Mouse (Mus musculus) monocyte, adult 2 months (primary cell): ENCODE results near the gene Gm37240.

Experiments used
- DNase-seq, 2 experiments: peaks; one replicate each; pipeline ENCODE4 v3.0.0; 2022; ENCODE audit warnings: low spot score in 2 of 2, low read depth in 1 of 2

Gm37240 gene

DNA sequence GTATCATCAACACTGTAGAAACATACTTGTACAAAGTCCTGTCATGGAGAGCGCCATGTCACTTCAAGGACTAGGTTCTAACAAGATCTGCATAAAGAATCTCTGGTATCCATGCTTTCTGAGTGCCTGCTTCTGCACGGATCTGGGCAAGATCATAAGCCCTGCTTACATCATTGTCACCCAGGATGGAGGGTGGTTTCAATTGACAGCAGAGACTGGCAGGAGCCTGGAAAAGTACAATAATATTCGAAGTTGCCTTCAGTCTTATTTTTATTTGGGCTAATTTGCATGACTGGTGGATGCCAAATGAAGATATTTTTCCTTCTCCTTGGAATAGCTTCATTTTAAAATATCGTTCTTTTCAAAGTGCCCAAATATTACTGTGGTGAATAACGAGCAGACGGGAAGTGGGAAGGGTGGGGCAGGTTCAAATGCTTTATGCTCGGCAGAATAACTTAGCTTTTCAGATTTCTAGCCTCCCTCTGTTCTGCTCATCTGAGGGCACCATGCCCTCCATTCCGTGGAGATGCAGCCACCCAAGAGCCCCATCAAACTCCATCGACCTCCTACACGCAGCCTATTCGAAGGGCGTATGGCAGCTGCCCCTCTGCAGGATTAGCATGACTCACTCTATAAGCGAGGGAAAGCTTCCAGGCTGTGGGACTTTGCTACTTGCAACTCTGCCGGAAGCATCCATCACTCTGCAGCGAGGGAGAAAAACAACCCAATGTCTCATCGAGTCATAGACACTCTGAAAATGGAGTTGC lies 518.8 kb downstream of the Gm37240 start:
- no peak for DNase-seq

DNA sequence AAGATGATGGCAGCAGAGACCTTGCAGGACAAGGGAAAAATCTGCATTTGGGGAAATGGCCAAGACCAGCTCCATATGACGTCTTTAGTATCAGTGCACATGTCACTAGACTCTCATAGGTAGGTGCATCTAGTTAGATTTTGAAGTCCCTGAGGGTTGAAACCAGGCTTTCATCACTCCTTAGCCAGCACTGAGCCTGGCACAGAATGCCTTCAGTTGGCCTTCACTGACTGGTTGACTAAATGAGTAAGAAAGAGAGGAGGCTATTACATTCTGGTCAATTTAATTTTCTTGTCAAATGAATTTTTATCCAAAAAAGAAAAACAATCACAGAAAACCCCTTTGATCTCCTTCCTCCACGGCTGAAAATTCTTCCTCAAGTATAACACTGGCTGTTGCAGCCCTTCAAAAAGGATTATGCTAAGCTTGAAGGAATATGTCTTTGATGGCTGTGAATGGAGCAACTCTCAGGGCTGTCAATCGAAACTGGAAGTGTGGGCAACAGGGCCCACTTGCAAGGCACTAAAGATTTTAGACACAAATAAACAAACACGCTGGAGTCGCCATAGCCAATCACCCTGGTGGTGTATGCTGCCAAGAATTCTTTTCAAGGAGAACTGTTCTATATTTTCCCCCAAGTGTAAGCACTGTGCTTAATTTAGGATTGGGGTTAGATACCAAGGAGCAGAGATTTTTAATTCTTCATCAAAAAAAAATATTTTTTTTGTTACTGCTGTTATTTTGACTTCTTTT lies 522.6 kb downstream of the Gm37240 start:
- DNase-seq: no peak

DNA sequence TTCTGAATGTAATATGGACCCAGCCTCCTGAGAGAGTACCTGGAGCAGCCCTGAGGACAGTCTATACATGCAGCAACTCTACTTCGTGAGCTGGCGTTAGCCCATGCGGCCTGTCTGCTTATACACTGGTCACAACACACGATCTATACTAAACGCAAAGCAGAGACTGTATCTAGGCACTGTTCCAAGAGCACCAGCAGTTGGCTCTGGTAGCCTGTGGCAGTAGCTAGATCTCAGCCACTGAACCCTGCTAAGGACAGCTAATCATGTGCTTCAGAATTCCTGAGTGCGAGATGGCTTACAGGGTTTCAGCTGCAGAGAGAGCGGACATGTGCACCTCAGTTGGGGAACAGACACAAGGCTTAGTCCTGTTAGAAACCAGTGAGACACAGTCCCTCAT lies 524.4 kb downstream of the Gm37240 start:
- DNase-seq: no peak

DNA sequence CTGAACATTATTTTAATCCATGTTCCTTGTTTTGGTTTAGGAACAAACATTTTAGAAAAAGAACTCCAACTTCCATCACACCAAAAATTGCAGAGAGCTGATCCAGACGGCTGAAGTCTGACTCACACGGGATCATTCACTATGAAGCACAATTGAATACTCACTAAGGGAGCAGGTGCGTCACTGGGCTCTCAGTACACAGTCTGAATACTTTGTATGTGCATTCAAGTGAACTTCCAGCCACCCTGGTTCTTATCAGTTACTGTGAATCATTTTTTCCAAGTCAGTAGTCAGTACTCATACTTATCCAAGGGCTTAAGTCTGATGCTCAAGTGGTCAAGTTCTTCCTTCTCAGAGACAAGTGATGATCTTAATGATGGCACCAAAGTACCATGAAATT lies 530.9 kb downstream of the Gm37240 start:
- DNase-seq: no peak

DNA sequence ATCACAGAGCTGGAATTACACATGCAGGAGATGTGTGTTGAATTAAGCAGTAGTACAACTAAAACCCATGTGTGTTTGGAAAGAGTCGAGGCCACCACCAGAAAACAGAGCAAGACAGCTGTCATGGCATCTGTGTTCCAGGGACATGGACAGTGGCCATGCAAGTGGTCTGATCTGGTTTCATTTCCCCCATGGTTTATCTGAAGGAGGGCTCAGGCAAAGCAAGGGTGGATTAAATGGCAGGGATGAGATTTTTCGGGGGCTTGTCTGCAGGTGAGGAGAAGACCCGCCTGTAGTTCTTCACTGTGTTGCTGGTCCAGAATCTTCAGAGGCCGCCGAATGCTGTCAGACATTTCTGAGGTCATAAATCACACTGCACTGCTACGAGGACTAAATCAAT lies 539.3 kb downstream of the Gm37240 start:
- no peak for DNase-seq

DNA sequence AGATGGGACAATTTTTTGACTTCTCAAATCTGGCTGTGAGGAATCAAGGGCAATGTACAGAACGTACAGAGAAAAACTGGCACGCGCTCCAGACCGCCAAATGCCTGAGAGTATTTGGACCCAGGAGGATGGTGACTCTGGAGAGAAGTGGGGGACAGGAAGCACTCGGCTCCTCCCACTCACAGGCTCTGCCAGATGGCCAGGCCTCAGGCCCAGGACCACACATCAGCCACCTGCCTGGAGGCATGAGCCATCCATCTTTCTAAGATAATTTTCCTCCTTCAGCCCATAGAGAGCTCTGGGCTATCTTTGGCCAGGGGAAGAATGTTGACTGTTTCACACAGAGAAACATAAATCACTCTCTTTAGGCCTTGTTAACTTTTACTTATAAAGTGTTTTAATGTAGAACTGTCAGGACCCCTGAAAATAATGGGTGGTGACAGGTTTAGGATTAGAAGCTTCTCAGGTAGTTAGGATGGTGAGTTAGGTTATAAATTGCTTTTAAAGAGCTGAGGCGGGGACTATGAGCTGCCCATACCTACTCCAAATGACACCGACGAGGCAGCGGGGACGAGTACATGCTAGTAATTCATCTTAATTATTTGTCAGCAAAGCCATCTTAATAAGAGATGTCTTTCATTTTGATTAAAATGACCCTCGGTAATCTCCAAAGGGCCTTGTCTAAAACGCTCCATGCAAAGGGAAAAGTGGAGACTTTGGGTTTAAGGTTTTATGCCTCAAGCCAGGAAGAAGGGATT lies 546.0 kb downstream of the Gm37240 start:
- no peak for DNase-seq

GRCm38 (mm10) chr3:85340491-85340890 lies 546.8 kb downstream of the Gm37240 start:
- no peak for DNase-seq

DNA sequence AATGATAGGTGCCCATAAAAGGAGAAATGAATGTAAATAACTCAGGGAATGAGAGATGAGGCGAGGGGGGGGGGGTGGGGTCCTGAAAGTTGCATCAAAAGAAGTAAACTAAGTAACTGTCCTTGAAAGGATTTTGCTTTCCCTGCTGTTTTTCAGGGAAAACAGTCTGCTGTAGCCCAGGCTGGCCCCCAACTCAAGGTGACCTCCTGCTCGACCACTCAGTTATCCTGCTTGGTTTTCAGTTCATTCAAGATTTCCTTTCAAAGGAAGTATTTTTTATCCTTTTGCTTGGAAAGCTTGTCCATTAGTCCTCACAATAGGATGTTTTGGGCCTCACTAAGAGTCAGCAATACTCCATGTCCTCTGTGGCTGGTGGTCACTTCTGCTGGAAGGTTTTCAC lies 547.4 kb downstream of the Gm37240 start:
- no peak for DNase-seq

DNA sequence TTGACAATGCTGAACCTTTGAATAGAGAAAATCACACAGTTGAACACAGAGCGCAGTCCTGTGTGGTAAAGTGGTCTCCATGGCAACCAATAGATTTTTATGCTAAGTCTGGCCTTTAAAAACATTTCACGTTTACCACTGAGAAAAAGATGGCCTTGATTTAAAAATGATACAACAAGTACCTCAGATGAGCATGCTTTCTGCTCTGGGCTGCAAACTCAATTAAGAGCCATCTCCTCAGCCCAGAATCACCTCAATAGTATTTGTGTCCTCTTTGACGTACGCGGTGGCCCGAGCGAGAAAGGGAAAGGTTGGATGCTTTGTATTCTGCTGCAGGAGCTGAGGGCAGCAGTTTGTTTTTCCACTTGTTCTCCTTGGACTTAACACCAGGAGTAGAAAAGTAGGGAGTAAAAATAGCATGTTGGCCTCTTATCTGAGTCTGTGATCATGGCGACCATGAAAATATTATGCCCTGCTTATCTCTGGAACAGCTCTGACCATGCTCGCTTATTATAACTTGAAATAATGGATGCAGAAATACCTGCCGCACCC lies 548.0 kb downstream of the Gm37240 start:
- no peak for DNase-seq

DNA sequence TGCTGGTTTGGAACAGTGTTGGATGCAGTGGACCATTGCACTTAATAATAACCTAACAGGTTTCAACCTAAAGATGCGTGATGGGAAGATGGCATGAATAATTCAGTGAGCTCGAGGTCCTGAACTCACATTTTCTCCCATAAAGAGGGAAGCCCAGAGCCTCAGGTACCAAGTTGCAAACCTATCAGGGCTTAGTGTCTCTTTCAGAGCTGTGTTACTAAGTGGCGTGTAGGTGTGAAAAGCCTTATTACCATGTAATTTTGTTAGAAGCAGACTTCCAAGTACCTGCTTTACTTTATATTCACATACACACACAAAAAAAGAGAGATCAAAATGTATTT lies 548.6 kb downstream of the Gm37240 start:
- no peak for DNase-seq

- no peak for DNase-seq
Measured at GRCm38 (mm10) chr3:85337881-85338754, 549.2 kb downstream of the Gm37240 start.

GRCm38 (mm10) chr3:85335517-85335916 lies 551.8 kb downstream of the Gm37240 start:
- no peak for DNase-seq

GRCm38 (mm10) chr3:85332276-85332675 lies 555.0 kb downstream of the Gm37240 start:
- DNase-seq: no peak

GRCm38 (mm10) chr3:85318256-85318655 lies 569.1 kb downstream of the Gm37240 start:
- DNase-seq: no peak

- DNase-seq: no peak
Measured at GRCm38 (mm10) chr3:85317306-85317705, 570.0 kb downstream of the Gm37240 start.

- DNase-seq: no peak
Measured at GRCm38 (mm10) chr3:85314961-85315360, 572.4 kb downstream of the Gm37240 start.

- no peak for DNase-seq
Measured at GRCm38 (mm10) chr3:85313646-85314255, 573.6 kb downstream of the Gm37240 start.

- DNase-seq: no peak
Measured at GRCm38 (mm10) chr3:85311176-85311575, 576.1 kb downstream of the Gm37240 start.

DNA sequence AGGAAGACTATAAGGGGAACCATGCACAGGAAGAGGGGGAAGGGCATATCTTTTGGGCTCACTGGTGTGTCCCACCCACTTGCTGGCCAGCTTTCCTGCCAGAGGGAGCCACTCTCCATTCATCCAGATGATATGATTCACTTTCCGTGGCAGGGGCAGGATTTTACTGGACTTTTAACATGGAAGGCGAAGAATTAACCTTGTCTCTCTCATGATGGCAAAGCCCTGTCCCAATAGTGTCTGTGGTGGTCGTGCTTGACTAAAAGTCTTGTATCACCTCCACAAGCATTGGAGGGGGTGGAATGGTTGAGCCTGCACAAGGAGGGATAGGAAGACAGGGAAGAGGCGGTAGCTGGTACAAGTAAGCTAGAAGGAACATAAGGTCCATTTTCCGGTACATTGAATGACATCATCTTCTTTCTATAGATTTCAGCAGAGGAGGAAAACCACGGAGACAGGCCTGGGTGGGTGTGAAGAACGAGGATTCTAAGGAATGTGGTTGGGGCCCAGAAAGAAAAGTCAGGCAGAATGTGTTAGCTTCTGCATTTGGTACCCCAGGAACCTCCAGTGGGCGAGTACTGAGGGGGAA lies 576.8 kb downstream of the Gm37240 start:
- no peak for DNase-seq

GRCm38 (mm10) chr3:85309168-85309567 lies 578.1 kb downstream of the Gm37240 start:
- DNase-seq: no peak
